Mouse (Mus musculus) liver, embryonic 15.5 days (tissue): ENCODE measurements around the gene Cep131. TPM values are rescaled to one million over a fixed set of nuclear protein-coding genes. Genes with fewer than 3 reads are reported as not detected.
A peak's percentile ranks its signal among the peaks of the same experiment; 100 is the strongest.

Experiments used
- ATAC-seq: fragments of 200-750 bp; cut with Nextera tagmentation; 2 replicates; pipeline ENCODE4 v1.8.0; 2017; ENCODE audit warnings: moderate number of reproducible peaks, mild to moderate bottlenecking, moderate library complexity; ENCODE audit not compliant: insufficient read depth
- H3K27ac ChIP-seq: fragments of 300-500 bp; sonication (generic); replicated peaks from 2 replicates; pipeline ENCODE4 v1.5.1; 2015; ENCODE audit warnings: mild to moderate bottlenecking, inconsistent platforms
- H3K27me3 ChIP-seq: fragments of 300-500 bp; sonication (generic); 2 replicates; pipeline ENCODE4 v1.6.1; 2015; ENCODE audit warnings: mild to moderate bottlenecking, inconsistent platforms
- H3K36me3 ChIP-seq: fragments of 300-500 bp; sonication (generic); replicated peaks from 2 replicates; pipeline ENCODE4 v1.6.1; 2015; ENCODE audit warnings: moderate library complexity, mild to moderate bottlenecking, inconsistent platforms
- H3K4me1 ChIP-seq: fragments of 300-500 bp; sonication (generic); replicated peaks from 2 replicates; pipeline ENCODE4 v1.6.1; 2015; ENCODE audit warnings: inconsistent platforms
- H3K4me2 ChIP-seq: fragments of 300-500 bp; sonication (generic); 2 replicates; pipeline ENCODE4 v1.6.1; 2015; ENCODE audit warnings: moderate library complexity, mild to moderate bottlenecking, inconsistent platforms
- H3K4me3 ChIP-seq: fragments of 300-500 bp; sonication (generic); replicated peaks from 2 replicates; pipeline ENCODE4 v1.5.1; 2015; ENCODE audit warnings: mild to moderate bottlenecking, inconsistent platforms
- H3K9ac ChIP-seq: fragments of 300-500 bp; sonication (generic); 2 replicates; pipeline ENCODE4 v1.6.1; 2015; ENCODE audit warnings: moderate library complexity, mild to moderate bottlenecking, inconsistent platforms
- H3K9me3 ChIP-seq: fragments of 300-500 bp; sonication (generic); replicated peaks from 2 replicates; pipeline ENCODE4 v1.6.1; 2016; ENCODE audit warnings: inconsistent platforms
- WGBS: fragments of 180-500 bp; shearing (Covaris S2); methylation state at CpG from one replicate; pipeline ENCODE4 v1.1.7; 2015; ENCODE audit warnings: mixed read lengths; ENCODE audit not compliant: insufficient replicate concordance; 5-methylcytosine and 5-hydroxymethylcytosine counted together
- polyA plus RNA-seq: library from polyadenylated mRNA; unstranded; fragments of >200 nt; fragmentation: Nextera tagmentation; extraction: Ambion mirVana; gene quantifications from 2 replicates; pipeline ENCODE4 v1.2.1, GENCODE M21; 2015

The Cep131 gene
- 4.2 and 4.6 TPM in 2 replicates for polyA plus RNA-seq

GRCm38 (mm10) chr11:120086702-120087152 lies at the start of gene Cep131:
Gene Cep131, minus strand, starts transcription at chr11:120086827.
- Histone ChIP-seq H3K4me2 (peak within 1 kb of the TSS; percentile 99), H3K4me1 (peaks cover 27% of the 10 kb centered on the region), H3K36me3 (peaks cover 17% of the 10 kb centered on the region), H3K27ac (peak within 1 kb of the TSS; percentile 67), H3K4me3 (peak within 1 kb of the TSS; percentile 91), H3K9me3 (no peaks in the 10 kb centered on the region), H3K27me3 (no peaks in the 10 kb centered on the region), H3K9ac (peak within 1 kb of the TSS; percentile 94)
- under 1% methylated on average over 42 of the region's 42 CpGs for WGBS
- ATAC-seq = peak; percentile 100

- no peaks in the 10 kb centered on the region for H3K9me3 ChIP-seq
- H3K4me1 ChIP-seq = peaks cover 63% of the 10 kb centered on the region
- H3K27me3 ChIP-seq = no peaks in the 10 kb centered on the region
- no peak overlapping the region for H3K9ac ChIP-seq
- peak overlapping the region; percentile 77 for H3K27ac ChIP-seq
- 74% methylated on average over 8 of the region's 8 CpGs for WGBS
- ATAC-seq = no peak
- peaks cover 61% of the 10 kb centered on the region for H3K36me3 ChIP-seq
- H3K4me2 ChIP-seq = peak overlapping the region; percentile 49
- no peak overlapping the region for H3K4me3 ChIP-seq
Observed at GRCm38 (mm10) chr11:120136195-120136594, 49.6 kb upstream of the Cep131 start.

- peak overlapping the region; percentile 41; the same call in 1 of the 2 replicates for H3K27ac ChIP-seq
- H3K4me2 ChIP-seq = no peak overlapping the region
- 64% methylated on average over 9 of the region's 9 CpGs for WGBS
- H3K9ac ChIP-seq = no peak overlapping the region
- peaks cover 56% of the 10 kb centered on the region for H3K4me1 ChIP-seq
- H3K36me3 ChIP-seq = peaks cover 63% of the 10 kb centered on the region
- no peaks in the 10 kb centered on the region for H3K27me3 ChIP-seq
- H3K4me3 ChIP-seq = no peak overlapping the region
- peak; percentile 5; the same call in 1 of the 2 replicates for ATAC-seq
- H3K9me3 ChIP-seq = no peaks in the 10 kb centered on the region
Observed at GRCm38 (mm10) chr11:120134847-120135530, 48.4 kb upstream of the Cep131 start.

- 78% methylated on average over 5 of the region's 5 CpGs for WGBS
- Histone ChIP-seq H3K27me3 (no peaks in the 10 kb centered on the region), H3K4me2 (no peak overlapping the region), H3K9ac (no peak overlapping the region), H3K4me3 (no peak overlapping the region), H3K36me3 (peaks cover 63% of the 10 kb centered on the region), H3K27ac (no peak overlapping the region), H3K9me3 (no peaks in the 10 kb centered on the region), H3K4me1 (peaks cover 47% of the 10 kb centered on the region)
- ATAC-seq = no peak
Observed at GRCm38 (mm10) chr11:120134148-120134547, 47.5 kb upstream of the Cep131 start.

- 76% methylated on average over 7 of the region's 7 CpGs for WGBS
Observed at GRCm38 (mm10) chr11:120129281-120129680, 42.7 kb upstream of the Cep131 start.

GRCm38 (mm10) chr11:120126845-120127244 lies 40.2 kb upstream of the Cep131 start:
- Histone ChIP-seq H3K27me3 (no peaks in the 10 kb centered on the region), H3K9ac (no peak overlapping the region), H3K27ac (no peak overlapping the region), H3K4me1 (no peaks in the 10 kb centered on the region), H3K4me3 (no peak overlapping the region), H3K9me3 (no peaks in the 10 kb centered on the region), H3K36me3 (peaks cover 84% of the 10 kb centered on the region), H3K4me2 (no peak overlapping the region)
- no peak for ATAC-seq
- 59% methylated on average over 2 of the region's 2 CpGs for WGBS

More at GRCm38 (mm10) chr11:120129281-120129680, 42.7 kb upstream of the Cep131 start:
- Histone ChIP-seq H3K9me3 (no peaks in the 10 kb centered on the region), H3K9ac (no peak overlapping the region), H3K27me3 (no peaks in the 10 kb centered on the region), H3K4me2 (no peak overlapping the region), H3K36me3 (peaks cover 84% of the 10 kb centered on the region), H3K4me3 (no peak overlapping the region), H3K4me1 (no peaks in the 10 kb centered on the region), H3K27ac (no peak overlapping the region)
- ATAC-seq = no peak

GRCm38 (mm10) chr11:120122126-120122525 lies 35.5 kb upstream of the Cep131 start:
- H3K9ac ChIP-seq = no peak overlapping the region
- H3K27me3 ChIP-seq = no peaks in the 10 kb centered on the region
- no peaks in the 10 kb centered on the region for H3K9me3 ChIP-seq
- no peak overlapping the region for H3K4me2 ChIP-seq
- no peak overlapping the region for H3K27ac ChIP-seq
- ATAC-seq = no peak
- H3K36me3 ChIP-seq = peaks cover 73% of the 10 kb centered on the region
- 83% methylated on average over 12 of the region's 12 CpGs for WGBS
- H3K4me3 ChIP-seq = no peak overlapping the region
- no peaks in the 10 kb centered on the region; the same call in none of the 2 replicates for H3K4me1 ChIP-seq

GRCm38 (mm10) chr11:120120642-120121420 lies 34.2 kb upstream of the Cep131 start:
- no peak for ATAC-seq
- Histone ChIP-seq H3K9me3 (no peaks in the 10 kb centered on the region), H3K9ac (no peak overlapping the region), H3K4me1 (no peaks in the 10 kb centered on the region; the same call in none of the 2 replicates), H3K4me3 (no peak overlapping the region), H3K36me3 (peaks cover 77% of the 10 kb centered on the region), H3K4me2 (no peak overlapping the region), H3K27ac (no peak overlapping the region), H3K27me3 (no peaks in the 10 kb centered on the region)
- WGBS = 76% methylated on average over 17 of the region's 17 CpGs

- WGBS = 80% methylated on average over 10 of the region's 10 CpGs
- H3K27ac ChIP-seq = no peak overlapping the region
- H3K9me3 ChIP-seq = no peaks in the 10 kb centered on the region
- no peaks in the 10 kb centered on the region for H3K27me3 ChIP-seq
- no peak for ATAC-seq
- no peak overlapping the region for H3K4me3 ChIP-seq
- H3K4me1 ChIP-seq = no peaks in the 10 kb centered on the region; the same call in none of the 2 replicates
- no peak overlapping the region for H3K9ac ChIP-seq
- no peak overlapping the region for H3K4me2 ChIP-seq
- H3K36me3 ChIP-seq = peaks cover 80% of the 10 kb centered on the region
Observed at GRCm38 (mm10) chr11:120119936-120120541, 33.4 kb upstream of the Cep131 start.

- Histone ChIP-seq H3K36me3 (peaks cover 81% of the 10 kb centered on the region), H3K27ac (no peak overlapping the region), H3K4me3 (no peak overlapping the region), H3K27me3 (no peaks in the 10 kb centered on the region), H3K9ac (no peak overlapping the region), H3K9me3 (no peaks in the 10 kb centered on the region), H3K4me2 (no peak overlapping the region), H3K4me1 (no peaks in the 10 kb centered on the region; the same call in none of the 2 replicates)
- no peak for ATAC-seq
- WGBS = 78% methylated on average over 7 of the region's 7 CpGs
Observed at GRCm38 (mm10) chr11:120119108-120119507, 32.5 kb upstream of the Cep131 start.

- ATAC-seq = no peak
- no peaks in the 10 kb centered on the region for H3K9me3 ChIP-seq
- no peak overlapping the region for H3K4me3 ChIP-seq
- no peak overlapping the region for H3K27ac ChIP-seq
- no peak overlapping the region for H3K4me2 ChIP-seq
- peaks cover 72% of the 10 kb centered on the region for H3K36me3 ChIP-seq
- H3K9ac ChIP-seq = no peak overlapping the region
- 76% methylated on average over 2 of the region's 2 CpGs for WGBS
- no peaks in the 10 kb centered on the region; the same call in none of the 2 replicates for H3K4me1 ChIP-seq
- no peaks in the 10 kb centered on the region for H3K27me3 ChIP-seq
Observed at GRCm38 (mm10) chr11:120117626-120118025, 31.0 kb upstream of the Cep131 start.
